Mouse (Mus musculus): ENCODE measurements around the gene Med18. TPM values are rescaled to one million over a fixed set of nuclear protein-coding genes. Genes with fewer than 3 reads are reported as not detected.
A peak's percentile ranks its signal among the peaks of the same experiment; 100 is the strongest.

The Med18 gene
- polyA plus RNA-seq, 1 experiment from 2014 or later, result 41.8 TPM

DNA sequence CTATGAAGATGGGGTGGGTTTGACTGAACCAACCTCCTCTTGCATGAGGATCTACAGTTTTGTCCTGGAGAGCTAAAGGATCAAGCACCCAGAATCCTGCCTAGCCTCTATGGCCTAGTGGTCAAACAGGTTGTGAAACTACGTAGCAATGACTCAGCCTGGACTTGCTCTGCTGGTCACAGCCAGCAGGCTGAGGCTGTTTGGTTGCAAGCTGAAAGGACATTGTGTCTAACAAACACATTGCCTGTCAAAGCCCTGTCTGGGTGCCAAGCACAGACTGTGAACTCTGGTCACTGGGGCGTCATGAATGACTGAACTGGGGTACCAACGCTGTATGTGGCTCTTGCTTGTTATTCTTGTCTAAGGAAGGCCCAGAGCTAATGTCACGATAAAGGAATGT lies 10.9 kb upstream of the Med18 start:
- DNase-seq (ENCODE audit: extremely low spot score, low spot score), result no peak
- H3K36me3 ChIP-seq (replicated peaks), result no peaks in the 10 kb centered on the region
- no peaks in the 10 kb centered on the region for H3K9me3 ChIP-seq
- WGBS, result 89% methylated on average over 4 of the region's 4 CpGs
- H3K27ac ChIP-seq, result no peak overlapping the region
- peaks cover 5% of the 10 kb centered on the region; the same call in 1 of the 2 replicates for H3K4me1 ChIP-seq
- no peaks in the 10 kb centered on the region for H3K27me3 ChIP-seq (ENCODE audit: poor library complexity, severe bottlenecking)
- no peak overlapping the region for H3K4me3 ChIP-seq

DNA sequence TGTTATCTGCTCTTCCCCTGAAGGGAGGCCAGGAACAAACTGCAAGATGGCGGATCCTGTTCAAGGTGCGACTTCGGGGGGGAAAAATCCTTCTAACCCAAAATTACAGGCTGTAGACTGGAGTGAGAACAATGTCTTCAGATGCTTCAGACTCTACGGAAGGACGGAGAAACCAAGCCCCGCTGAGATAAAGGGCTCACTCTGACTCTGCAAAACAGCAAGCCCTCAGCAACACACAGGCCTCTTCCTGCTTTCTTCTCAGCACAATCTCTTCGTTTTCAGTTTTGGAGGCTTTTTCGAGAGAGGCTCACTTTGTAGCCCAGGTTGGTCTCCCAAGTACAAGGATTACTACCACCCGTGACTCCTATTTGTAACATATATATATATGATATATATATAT lies 9.7 kb upstream of the Med18 start:
- no peak for DNase-seq (ENCODE audit: extremely low spot score, low spot score)
- Histone ChIP-seq H3K4me3 (no peak overlapping the region), H3K27me3 (ENCODE audit: poor library complexity, severe bottlenecking) (no peaks in the 10 kb centered on the region), H3K27ac (no peak overlapping the region), H3K4me1 (peaks cover 6% of the 10 kb centered on the region; the same call in 1 of the 2 replicates), H3K9me3 (no peaks in the 10 kb centered on the region), H3K36me3 (replicated peaks) (no peaks in the 10 kb centered on the region)
- whole genome bisulfite sequencing, result 89% methylated on average over 9 of the region's 9 CpGs

- no peak for DNase-seq (ENCODE audit: extremely low spot score, low spot score)
- Histone ChIP-seq H3K4me3 (no peak overlapping the region), H3K36me3 (replicated peaks) (no peaks in the 10 kb centered on the region), H3K9me3 (no peaks in the 10 kb centered on the region), H3K4me1 (peaks cover 6% of the 10 kb centered on the region; the same call in 1 of the 2 replicates), H3K27ac (no peak overlapping the region), H3K27me3 (ENCODE audit: poor library complexity, severe bottlenecking) (no peaks in the 10 kb centered on the region)
- 31% methylated on average over 3 of the region's 3 CpGs for WGBS
Observed at GRCm38 (mm10) chr4:132469873-132470272, 6.2 kb upstream of the Med18 start.

- DNase-seq (ENCODE audit: extremely low spot score, low spot score), result no peak
- 2% methylated on average over 5 of the region's 5 CpGs for WGBS
- H3K27me3 ChIP-seq (ENCODE audit: poor library complexity, severe bottlenecking), result no peaks in the 10 kb centered on the region
- H3K9me3 ChIP-seq, result no peaks in the 10 kb centered on the region
- peak overlapping the region; percentile 89 for H3K27ac ChIP-seq
- peaks cover 30% of the 10 kb centered on the region for H3K36me3 ChIP-seq (replicated peaks)
- peak overlapping the region; percentile 85 for H3K4me3 ChIP-seq
- H3K4me1 ChIP-seq, result peaks cover 21% of the 10 kb centered on the region
Observed at GRCm38 (mm10) chr4:132464255-132464613, 513 bp upstream of the Med18 start.

DNA sequence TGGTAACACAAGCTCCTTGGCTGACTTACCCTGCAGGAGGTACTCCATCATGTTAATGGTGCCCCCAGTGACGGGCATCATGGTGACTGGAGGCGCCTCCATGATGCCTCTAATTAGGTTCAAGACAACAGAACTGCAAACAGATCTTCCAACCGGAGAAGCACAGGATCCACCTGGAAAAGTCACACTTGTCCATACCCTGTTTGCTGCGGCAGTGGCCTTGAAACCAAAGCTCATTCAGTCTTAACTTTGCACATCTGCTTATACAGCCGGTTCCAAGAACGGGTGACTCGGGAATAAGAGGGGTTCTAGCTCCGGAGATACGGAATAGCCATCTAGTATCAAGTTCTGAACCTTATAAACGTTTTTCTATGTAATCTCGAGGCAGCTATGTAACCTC lies 885 bp downstream of the Med18 start:
- Histone ChIP-seq H3K27ac (peak overlapping the region; percentile 89), H3K9me3 (no peaks in the 10 kb centered on the region), H3K4me1 (peaks cover 21% of the 10 kb centered on the region), H3K4me3 (peak overlapping the region; percentile 85), H3K27me3 (ENCODE audit: poor library complexity, severe bottlenecking) (no peaks in the 10 kb centered on the region), H3K36me3 (replicated peaks) (peaks cover 44% of the 10 kb centered on the region)
- no peak for DNase-seq (ENCODE audit: extremely low spot score, low spot score)
- WGBS, result 16% methylated on average over 11 of the region's 11 CpGs

DNA sequence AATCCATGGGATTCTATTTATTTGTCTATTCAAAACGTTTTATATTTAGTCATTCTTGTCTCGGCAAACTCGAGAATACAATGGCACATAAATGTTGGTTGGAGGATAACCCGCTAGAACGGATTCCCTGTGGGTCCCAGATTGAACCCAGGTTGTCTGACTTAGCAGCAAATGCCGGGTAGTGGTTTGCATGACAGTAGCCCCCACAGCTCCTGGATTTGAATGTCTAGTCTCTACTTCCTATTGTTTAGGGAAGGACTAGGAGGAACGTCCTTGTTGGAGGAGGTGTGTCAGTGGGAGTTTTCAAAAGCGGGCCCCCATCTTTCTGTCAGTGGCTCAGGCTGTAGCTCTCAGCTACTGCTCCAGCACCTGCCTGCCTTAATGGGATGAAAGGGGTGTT lies 3.5 kb downstream of the Med18 start:
- no peaks in the 10 kb centered on the region for H3K9me3 ChIP-seq
- peaks cover 21% of the 10 kb centered on the region for H3K4me1 ChIP-seq
- H3K4me3 ChIP-seq, result no peak overlapping the region
- DNase-seq (ENCODE audit: extremely low spot score, low spot score), result no peak
- H3K27ac ChIP-seq, result no peak overlapping the region
- no peaks in the 10 kb centered on the region for H3K27me3 ChIP-seq (ENCODE audit: poor library complexity, severe bottlenecking)
- WGBS, result 91% methylated on average over 8 of the region's 8 CpGs
- H3K36me3 ChIP-seq (replicated peaks), result peaks cover 60% of the 10 kb centered on the region

DNA sequence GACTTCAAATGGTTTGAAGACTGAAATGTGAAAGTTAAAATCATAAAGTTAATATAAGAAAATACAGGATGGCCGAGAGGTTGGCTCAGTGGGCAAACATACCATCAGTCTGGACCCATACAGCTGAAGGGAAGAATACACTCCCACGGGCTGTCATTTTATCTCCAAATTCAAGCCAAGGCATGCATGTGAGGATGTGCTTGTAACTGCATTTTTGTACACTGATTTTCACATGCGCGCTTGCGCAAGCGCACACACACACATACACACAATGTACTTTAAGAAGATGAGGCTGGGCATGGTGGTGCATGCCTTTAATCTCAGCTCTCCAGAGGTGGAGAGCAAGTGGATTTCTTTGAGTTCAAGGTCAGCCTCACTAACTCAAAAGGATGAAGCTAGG lies 8.2 kb downstream of the Med18 start:
- 93% methylated on average over 6 of the region's 6 CpGs for WGBS
- Histone ChIP-seq H3K36me3 (replicated peaks) (peaks cover 44% of the 10 kb centered on the region), H3K27ac (no peak overlapping the region), H3K9me3 (no peaks in the 10 kb centered on the region), H3K27me3 (ENCODE audit: poor library complexity, severe bottlenecking) (no peaks in the 10 kb centered on the region), H3K4me1 (no peaks in the 10 kb centered on the region), H3K4me3 (no peak overlapping the region)
- no peak for DNase-seq (ENCODE audit: extremely low spot score, low spot score)

GRCm38 (mm10) chr4:132455146-132455545 lies 8.6 kb downstream of the Med18 start:
- H3K4me3 ChIP-seq, result no peak overlapping the region
- H3K9me3 ChIP-seq, result no peaks in the 10 kb centered on the region
- 87% methylated on average over 3 of the region's 3 CpGs for WGBS
- H3K27ac ChIP-seq, result no peak overlapping the region
- H3K36me3 ChIP-seq (replicated peaks), result peaks cover 39% of the 10 kb centered on the region
- no peaks in the 10 kb centered on the region for H3K27me3 ChIP-seq (ENCODE audit: poor library complexity, severe bottlenecking)
- no peaks in the 10 kb centered on the region for H3K4me1 ChIP-seq
- no peak for DNase-seq (ENCODE audit: extremely low spot score, low spot score)

- H3K27ac ChIP-seq, result no peak overlapping the region
- peaks cover 30% of the 10 kb centered on the region for H3K36me3 ChIP-seq (replicated peaks)
- no peaks in the 10 kb centered on the region for H3K9me3 ChIP-seq
- H3K27me3 ChIP-seq (ENCODE audit: poor library complexity, severe bottlenecking), result no peaks in the 10 kb centered on the region
- no peaks in the 10 kb centered on the region for H3K4me1 ChIP-seq
- DNase-seq (ENCODE audit: extremely low spot score, low spot score), result no peak
- 85% methylated on average over 6 of the region's 6 CpGs for WGBS
- H3K4me3 ChIP-seq, result no peak overlapping the region
Observed at GRCm38 (mm10) chr4:132454216-132454615, 9.5 kb downstream of the Med18 start.

- no peak for DNase-seq (ENCODE audit: extremely low spot score, low spot score)
- H3K27ac ChIP-seq, result no peak overlapping the region
- H3K36me3 ChIP-seq (replicated peaks), result no peaks in the 10 kb centered on the region
- no peak overlapping the region for H3K4me3 ChIP-seq
- H3K4me1 ChIP-seq, result no peaks in the 10 kb centered on the region
- WGBS, result 91% methylated on average over 3 of the region's 3 CpGs
- no peaks in the 10 kb centered on the region for H3K9me3 ChIP-seq
- H3K27me3 ChIP-seq (ENCODE audit: poor library complexity, severe bottlenecking), result no peaks in the 10 kb centered on the region
Observed at GRCm38 (mm10) chr4:132449778-132450177, 13.9 kb downstream of the Med18 start.

GRCm38 (mm10) chr4:132446105-132446504 lies 17.6 kb downstream of the Med18 start:
- Histone ChIP-seq H3K36me3 (replicated peaks) (no peaks in the 10 kb centered on the region), H3K4me3 (no peak overlapping the region), H3K4me1 (no peaks in the 10 kb centered on the region), H3K9me3 (no peaks in the 10 kb centered on the region), H3K27ac (no peak overlapping the region), H3K27me3 (ENCODE audit: poor library complexity, severe bottlenecking) (no peaks in the 10 kb centered on the region)
- WGBS, result 87% methylated on average over 12 of the region's 12 CpGs
- no peak for DNase-seq (ENCODE audit: extremely low spot score, low spot score)

- Histone ChIP-seq H3K4me1 (no peaks in the 10 kb centered on the region), H3K9me3 (no peaks in the 10 kb centered on the region), H3K27ac (no peak overlapping the region), H3K27me3 (ENCODE audit: poor library complexity, severe bottlenecking) (no peaks in the 10 kb centered on the region), H3K4me3 (no peak overlapping the region), H3K36me3 (replicated peaks) (no peaks in the 10 kb centered on the region)
- 85% methylated on average over 8 of the region's 8 CpGs for WGBS
- no peak for DNase-seq (ENCODE audit: extremely low spot score, low spot score)
Observed at GRCm38 (mm10) chr4:132444516-132444915, 19.2 kb downstream of the Med18 start.

- Histone ChIP-seq H3K9me3 (no peaks in the 10 kb centered on the region), H3K27me3 (ENCODE audit: poor library complexity, severe bottlenecking) (no peaks in the 10 kb centered on the region), H3K4me3 (no peak overlapping the region), H3K27ac (no peak overlapping the region), H3K36me3 (replicated peaks) (no peaks in the 10 kb centered on the region), H3K4me1 (peaks cover 13% of the 10 kb centered on the region)
- DNase-seq (ENCODE audit: extremely low spot score, low spot score), result no peak
- WGBS, result 38% methylated on average over 11 of the region's 11 CpGs
Observed at GRCm38 (mm10) chr4:132437857-132438256, 25.9 kb downstream of the Med18 start.

DNA sequence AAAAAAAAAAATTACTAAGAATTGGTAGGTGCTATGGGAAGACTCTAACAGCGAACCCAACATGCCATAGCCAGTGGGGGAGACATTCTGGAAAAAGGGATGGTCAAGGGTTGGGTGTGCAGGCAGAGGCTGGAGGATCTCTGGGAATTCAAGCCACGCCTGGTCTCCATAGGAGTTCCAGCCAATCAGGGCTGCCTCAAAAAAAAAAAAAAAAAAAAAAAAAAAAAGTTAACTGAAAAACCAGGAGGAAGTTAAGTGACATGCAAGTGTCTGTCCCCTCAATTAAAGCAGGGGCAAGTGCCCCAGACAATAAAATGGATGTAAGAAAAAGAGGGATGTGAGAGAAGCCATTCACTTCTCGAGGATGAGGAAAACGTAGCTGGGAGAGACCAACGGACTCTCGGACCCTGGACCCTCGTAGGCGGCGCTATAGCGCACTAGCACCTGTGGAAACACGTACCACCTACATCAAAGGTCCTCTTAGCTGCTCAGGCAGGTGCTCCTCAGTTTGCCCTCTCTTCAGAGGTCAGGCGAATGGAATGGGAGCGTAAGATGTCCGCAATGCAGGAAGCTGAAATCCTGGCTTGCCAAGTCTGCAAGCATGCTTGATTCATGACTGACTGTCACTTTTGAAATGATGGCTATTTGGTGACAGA lies 30.9 kb downstream of the Med18 start:
- no peaks in the 10 kb centered on the region for H3K9me3 ChIP-seq
- WGBS, result 18% methylated on average over 14 of the region's 14 CpGs
- peaks cover 8% of the 10 kb centered on the region for H3K4me1 ChIP-seq
- DNase-seq (ENCODE audit: extremely low spot score, low spot score), result no peak
- H3K4me3 ChIP-seq, result peak overlapping the region; percentile 37
- H3K27me3 ChIP-seq (ENCODE audit: poor library complexity, severe bottlenecking), result no peaks in the 10 kb centered on the region
- H3K27ac ChIP-seq, result no peak overlapping the region
- H3K36me3 ChIP-seq (replicated peaks), result no peaks in the 10 kb centered on the region
